Mouse (Mus musculus): ENCODE measurements around the gene Zfp937. TPM values are rescaled to one million over a fixed set of nuclear protein-coding genes. Genes with fewer than 3 reads are reported as not detected.
"Not testable (repeated sequence)": the region's sequence is repeated elsewhere in the genome, so short reads cannot be mapped to it uniquely, and the experiment has no call there.

The Zfp937 gene
- total and polyA plus RNA-seq, 3 experiments: 2.8 to 5.4 (median 4.0) TPM

DNA sequence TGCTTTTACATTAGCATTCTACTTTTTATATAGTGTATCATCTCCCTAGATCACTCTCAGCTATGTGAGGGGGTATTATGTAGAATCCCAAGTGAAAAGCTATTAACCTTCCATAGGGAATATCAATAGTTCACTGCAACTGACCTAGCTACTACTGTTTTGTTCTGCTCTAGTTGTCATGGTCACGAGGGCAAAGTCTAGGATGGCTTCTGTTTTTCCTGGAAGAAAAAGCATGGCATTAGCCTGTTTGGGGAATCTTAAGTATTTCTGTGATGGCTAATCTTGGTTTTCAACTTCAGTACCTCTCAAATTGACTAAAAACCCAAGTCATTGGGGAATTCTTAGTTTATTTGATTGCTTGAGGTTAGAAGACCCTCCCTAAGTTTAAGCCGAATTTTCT, 25.3 kb downstream of the Zfp937 start:
- H3K4me2 ChIP-seq (ENCODE audit: insufficient read depth, low read depth, poor library complexity, severe bottlenecking): no peak overlapping the region
- dilution Hi-C loops (cut with MboI; ENCODE audit: extremely low pct_ligation_motif_present, extremely low pct_unique_long_range_greater_than_20kb, low sequenced_read_pairs): no loop called here
- H3K9me3 ChIP-seq (replicated peaks; ENCODE audit: low read length): peaks cover 5% of the 10 kb centered on the region
- H3K9ac ChIP-seq (ENCODE audit: insufficient read depth, low read depth): no peak overlapping the region
- peaks cover 1 to 3% of the 10 kb centered on the region in 2 experiments for H3K36me3 ChIP-seq (replicated peaks in 1 of 2; ENCODE audit: control insufficient read depth in 1 of 2, insufficient read depth in 1 of 2, low read length in 1 of 2)
- no peaks in the 10 kb centered on the region for H3K79me2 ChIP-seq (replicated peaks; ENCODE audit: control insufficient read depth, extremely low read depth, insufficient read depth, poor library complexity, severe bottlenecking)
- H3K27ac ChIP-seq (ENCODE audit: insufficient read depth, low read depth): no peak overlapping the region
- no peaks in the 10 kb centered on the region for H3K27me3 ChIP-seq (replicated peaks)
- no peak for DNase-seq (ENCODE audit: extremely low read depth)
- H3K4me1 ChIP-seq (ENCODE audit: control insufficient read depth in 1 of 2, insufficient read depth in 2 of 2): no peaks in the 10 kb centered on the region
- TF ChIP-seq USF2 (conservative IDR thresholded peaks at IDR 0.05; ENCODE audit: low read depth, low read length) (no peak), RCOR1 (conservative IDR thresholded peaks at IDR 0.05; ENCODE audit: low read depth, low read length) (no peak), MAZ (IDR thresholded peaks at IDR 0.05; ENCODE audit: low read depth, low read length) (no peak), POLR2AphosphoS2 (IDR thresholded peaks at IDR 0.05; ENCODE audit: low read depth, low read length) (no peak)
- in situ Hi-C loops (cut with MboI; ENCODE audit: low pct_ligation_motif_present, low pct_unique_long_range_greater_than_20kb, low sequenced_read_pairs): no loop called here
- no peak overlapping the region for H3K4me3 ChIP-seq (replicated peaks in 1 of 3; ENCODE audit: low read depth in 2 of 3, low read length in 2 of 3, poor library complexity in 1 of 3)

DNA sequence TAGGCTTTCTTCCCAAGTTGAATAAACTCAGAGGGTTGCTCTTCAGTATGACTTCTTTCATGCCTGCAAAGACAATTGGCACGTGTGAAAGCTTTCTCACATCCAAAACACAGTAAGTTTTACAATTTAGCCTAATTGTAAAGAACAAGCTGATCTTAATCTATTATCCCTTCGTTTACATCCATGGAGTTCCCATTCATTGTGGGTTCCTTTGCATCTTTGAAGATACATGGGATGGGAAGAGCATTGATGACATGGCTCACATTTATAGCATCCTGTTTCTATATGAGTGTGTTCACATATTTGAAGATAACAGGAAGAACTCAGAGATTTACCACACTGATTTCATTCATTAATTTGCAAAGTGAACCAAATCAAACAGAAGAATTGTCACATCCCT, 37.6 kb downstream of the Zfp937 start, which contains the start of gene Gm21994:
TSS of gene Gm21994 (minus strand) at position 101 of the 400 bp plus-strand sequence.
- H3K27ac ChIP-seq (ENCODE audit: insufficient read depth, low read depth); H3K79me2 ChIP-seq (replicated peaks; ENCODE audit: control insufficient read depth, extremely low read depth, insufficient read depth, poor library complexity, severe bottlenecking); H3K4me1 ChIP-seq (ENCODE audit: control insufficient read depth in 1 of 2, insufficient read depth in 2 of 2); H3K9ac ChIP-seq (ENCODE audit: insufficient read depth, low read depth); H3K36me3 ChIP-seq (replicated peaks in 1 of 2; ENCODE audit: control insufficient read depth in 1 of 2, insufficient read depth in 1 of 2, low read length in 1 of 2); dilution Hi-C loops (cut with MboI; ENCODE audit: extremely low pct_ligation_motif_present, extremely low pct_unique_long_range_greater_than_20kb, low sequenced_read_pairs); in situ Hi-C loops (cut with MboI; ENCODE audit: low pct_ligation_motif_present, low pct_unique_long_range_greater_than_20kb, low sequenced_read_pairs); H3K4me2 ChIP-seq (ENCODE audit: insufficient read depth, low read depth, poor library complexity, severe bottlenecking); H3K9me3 ChIP-seq (replicated peaks; ENCODE audit: low read length); H3K4me3 ChIP-seq (replicated peaks in 1 of 3; ENCODE audit: low read depth in 2 of 3, low read length in 2 of 3, poor library complexity in 1 of 3); DNase-seq (ENCODE audit: extremely low read depth); H3K27me3 ChIP-seq (replicated peaks): not testable (repeated sequence)

DNA sequence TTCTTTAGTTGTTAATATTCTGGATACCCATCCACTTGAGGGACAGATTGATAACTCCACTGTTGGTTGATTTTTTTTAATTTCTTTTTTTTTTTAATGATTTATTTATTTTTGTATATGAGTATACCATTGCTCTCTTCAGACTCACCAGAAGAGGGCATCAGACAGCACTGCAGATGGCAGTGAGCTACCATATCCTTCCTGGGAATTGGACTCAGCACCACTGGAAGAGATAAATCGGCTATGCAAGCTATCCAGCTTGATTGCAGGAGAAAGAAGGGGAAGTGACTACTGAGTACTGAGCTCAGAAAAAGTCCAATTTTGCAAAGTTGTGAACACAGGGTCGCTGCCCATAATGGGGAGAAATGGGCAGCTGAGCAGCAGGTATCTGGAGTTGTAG, 39.0 kb downstream of the Zfp937 start:
- H3K79me2 ChIP-seq (replicated peaks; ENCODE audit: control insufficient read depth, extremely low read depth, insufficient read depth, poor library complexity, severe bottlenecking); H3K4me1 ChIP-seq (ENCODE audit: control insufficient read depth in 1 of 2, insufficient read depth in 2 of 2); H3K27me3 ChIP-seq (replicated peaks); in situ Hi-C loops (cut with MboI; ENCODE audit: low pct_ligation_motif_present, low pct_unique_long_range_greater_than_20kb, low sequenced_read_pairs); H3K9ac ChIP-seq (ENCODE audit: insufficient read depth, low read depth); H3K9me3 ChIP-seq (replicated peaks; ENCODE audit: low read length); dilution Hi-C loops (cut with MboI; ENCODE audit: extremely low pct_ligation_motif_present, extremely low pct_unique_long_range_greater_than_20kb, low sequenced_read_pairs); H3K36me3 ChIP-seq (replicated peaks in 1 of 2; ENCODE audit: control insufficient read depth in 1 of 2, insufficient read depth in 1 of 2, low read length in 1 of 2): not testable (repeated sequence)
- Histone ChIP-seq H3K4me2 (ENCODE audit: insufficient read depth, low read depth, poor library complexity, severe bottlenecking) (peak overlapping the region; percentile 93), H3K27ac (ENCODE audit: insufficient read depth, low read depth) (peak overlapping the region; percentile 46), H3K4me3 (replicated peaks in 1 of 3; ENCODE audit: low read depth in 2 of 3, low read length in 2 of 3, poor library complexity in 1 of 3) (peak overlapping the region; percentile 23 to 59 (median 44))
- 0 out of 2 replicates have a peak, but pooled peaks have one; percentile 1 for TF ChIP-seq TCF12 (IDR thresholded peaks at IDR 0.05; ENCODE audit: low read depth, low read length)
- DNase-seq (ENCODE audit: extremely low read depth): peak; percentile 29

- in situ Hi-C loops (cut with MboI; ENCODE audit: low pct_ligation_motif_present, low pct_unique_long_range_greater_than_20kb, low sequenced_read_pairs); H3K9me3 ChIP-seq (replicated peaks; ENCODE audit: low read length); dilution Hi-C loops (cut with MboI; ENCODE audit: extremely low pct_ligation_motif_present, extremely low pct_unique_long_range_greater_than_20kb, low sequenced_read_pairs); H3K79me2 ChIP-seq (replicated peaks; ENCODE audit: control insufficient read depth, extremely low read depth, insufficient read depth, poor library complexity, severe bottlenecking); H3K4me1 ChIP-seq (ENCODE audit: control insufficient read depth in 1 of 2, insufficient read depth in 2 of 2); H3K36me3 ChIP-seq (replicated peaks in 1 of 2; ENCODE audit: control insufficient read depth in 1 of 2, insufficient read depth in 1 of 2, low read length in 1 of 2); H3K27me3 ChIP-seq (replicated peaks): not testable (repeated sequence)
- Histone ChIP-seq H3K4me2 (ENCODE audit: insufficient read depth, low read depth, poor library complexity, severe bottlenecking) (peak within 1 kb of the TSS; percentile 93), H3K4me3 (replicated peaks in 1 of 3; ENCODE audit: low read depth in 2 of 3, low read length in 2 of 3, poor library complexity in 1 of 3) (peak within 1 kb of the TSS; percentile 34 to 63 (median 44)), H3K9ac (ENCODE audit: insufficient read depth, low read depth) (peak within 1 kb of the TSS; percentile 76), H3K27ac (ENCODE audit: insufficient read depth, low read depth) (peak within 1 kb of the TSS; percentile 46)
- peak; percentile 51; the same call in 1 of the 2 replicates for TF ChIP-seq MYC (IDR thresholded peaks at IDR 0.05; ENCODE audit: low read depth, low read length)
- peak; percentile 42 for TF ChIP-seq POLR2A (IDR thresholded peaks at IDR 0.05; ENCODE audit: low read depth, low read length)
- TF ChIP-seq TCF12 (IDR thresholded peaks at IDR 0.05; ENCODE audit: low read depth, low read length): 0 out of 2 replicates have a peak, but pooled peaks have one; percentile 6
- peak; percentile 61 for TF ChIP-seq HCFC1 (IDR thresholded peaks at IDR 0.05; ENCODE audit: low read depth, low read length)
- peak; percentile 46; the same call in 1 of the 2 replicates for TF ChIP-seq ELF1 (IDR thresholded peaks at IDR 0.05; ENCODE audit: low read depth, low read length)
- TF ChIP-seq TBP (conservative IDR thresholded peaks at IDR 0.05; ENCODE audit: low read depth, low read length): peak; percentile 57; the same call in 1 of the 2 replicates
- TF ChIP-seq CHD2 (IDR thresholded peaks at IDR 0.05; ENCODE audit: low read length): peak; percentile 71
- DNase-seq (ENCODE audit: extremely low read depth): peak; percentile 83
Measured at GRCm38 (mm10) chr2:150257291-150257690, 39.4 kb downstream of the Zfp937 start, which contains the start of gene Gm14124. Gene Gm14124 (plus strand): TSS chr2:150257517.

Measured in CH12.LX (cell line).